Mouse (Mus musculus) cerebellum, adult 11-12 months (tissue): ENCODE results near the gene Tex14.
"Not testable (repeated sequence)": the region's sequence is repeated elsewhere in the genome, so short reads cannot be mapped to it uniquely, and the experiment has no call there.

Experiments
- DNase-seq: peaks from one replicate; pipeline ENCODE4 v3.0.0; 2022

Gene Tex14

GRCm38 (mm10) chr11:87404876-87405275 lies at the start of gene Tex14, which contains the start of gene Rad51c:
TSS of gene Tex14 (plus strand) at chr11:87405065.
TSS of gene Rad51c (minus strand) at chr11:87404954.
- peak; percentile 72 for DNase-seq

- DNase-seq = peak; percentile 6
These were observed 47.3 kb upstream of the Tex14 start for GRCm38 (mm10) chr11:87357317-87358300.

GRCm38 (mm10) chr11:87358331-87359261 lies 46.3 kb upstream of the Tex14 start, which contains the start of gene Ppm1e:
TSS of gene Ppm1e (minus strand) at chr11:87359023.
- DNase-seq = peak; percentile 72

GRCm38 (mm10) chr11:87359262-87359612 lies 45.6 kb upstream of the Tex14 start:
- DNase-seq = no peak

GRCm38 (mm10) chr11:87365120-87365519 lies 39.7 kb upstream of the Tex14 start:
- DNase-seq = no peak

GRCm38 (mm10) chr11:87367061-87367460 lies 37.8 kb upstream of the Tex14 start:
- no peak for DNase-seq

- DNase-seq = no peak
These were observed 36.8 kb upstream of the Tex14 start for GRCm38 (mm10) chr11:87367865-87368580.

- DNase-seq = no peak
These were observed 20.3 kb upstream of the Tex14 start for GRCm38 (mm10) chr11:87384551-87384950.

GRCm38 (mm10) chr11:87385676-87386075 lies 19.2 kb upstream of the Tex14 start:
- no peak for DNase-seq

GRCm38 (mm10) chr11:87393855-87394254 lies 11.0 kb upstream of the Tex14 start:
- DNase-seq = no peak

GRCm38 (mm10) chr11:87398402-87398801 lies 6.5 kb upstream of the Tex14 start:
- DNase-seq = no peak

- peak; percentile 96 for DNase-seq
These were observed 583 bp upstream of the Tex14 start for GRCm38 (mm10) chr11:87404111-87404853.

GRCm38 (mm10) chr11:87413412-87413811 lies 8.5 kb downstream of the Tex14 start:
- not testable (repeated sequence) for DNase-seq

- DNase-seq = no peak
These were observed 11.3 kb downstream of the Tex14 start for GRCm38 (mm10) chr11:87416120-87416519.

GRCm38 (mm10) chr11:87420861-87421260 lies 16.0 kb downstream of the Tex14 start:
- DNase-seq = no peak

GRCm38 (mm10) chr11:87421760-87422201 lies 16.9 kb downstream of the Tex14 start:
- peak; percentile 74 for DNase-seq

GRCm38 (mm10) chr11:87422511-87423340 lies 17.9 kb downstream of the Tex14 start:
- peak; percentile 93 for DNase-seq

- peak; percentile 44 for DNase-seq
These were observed 18.9 kb downstream of the Tex14 start for GRCm38 (mm10) chr11:87423551-87424325.

GRCm38 (mm10) chr11:87426121-87426449 lies 21.2 kb downstream of the Tex14 start:
- DNase-seq = no peak
